ENCODE assay signal across 3 mouse cellular contexts in the genomic region with DNA sequence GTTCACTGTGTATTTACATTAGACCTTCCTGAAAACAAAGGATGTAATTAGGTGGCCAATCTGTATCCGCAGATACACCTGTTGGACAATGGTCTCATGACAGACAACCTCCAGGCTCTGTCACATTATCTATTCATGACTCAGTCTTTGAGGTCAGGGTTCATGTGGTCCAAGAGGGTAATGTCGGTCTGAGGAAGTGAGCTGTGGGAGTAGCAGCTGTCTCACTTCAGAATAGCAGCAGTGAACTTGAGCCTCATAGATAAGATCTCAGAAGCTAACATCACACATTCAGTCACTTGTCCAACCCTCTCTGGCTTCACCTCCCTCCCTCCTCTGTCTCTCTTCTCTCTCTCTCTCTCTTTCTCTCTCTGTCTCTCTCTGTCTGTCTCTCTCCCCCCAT.
A peak's percentile ranks its signal among the peaks of the same experiment; 100 is the strongest.
TF ChIP-seq lines count a peak whose summit lies in the region.

No protein-coding gene starts in this region.

TF ChIP-seq in C2C12, 6 proteins besides CTCF, POLR2A, EP300 and RAD21 (continued from another document):
- TF ChIP-seq USF1 (IDR thresholded peaks at IDR 0.05; ENCODE audit: low read depth), result peak; percentile 41
- no peak for TF ChIP-seq MYOG (IDR thresholded peaks at IDR 0.05; ENCODE audit: control insufficient read depth, extremely low read depth, insufficient read length)

TF ChIP-seq in CH12.LX, 34 proteins besides CTCF, POLR2A, EP300 and RAD21 (continued from another document):
- TF ChIP-seq ZC3H11A (IDR thresholded peaks at IDR 0.05; ENCODE audit: low read depth, low read length) (no peak), TBP (conservative IDR thresholded peaks at IDR 0.05; ENCODE audit: low read depth, low read length) (no peak), MXI1 (IDR thresholded peaks at IDR 0.05; ENCODE audit: low read depth, low read length) (no peak)

TF ChIP-seq in myocyte, 11 proteins besides CTCF, POLR2A, EP300 and RAD21 (continued from another document):
- TF ChIP-seq REST (IDR thresholded peaks at IDR 0.05; ENCODE audit: insufficient read depth, insufficient read length) (no peak), TCF3 (IDR thresholded peaks at IDR 0.05; ENCODE audit: insufficient read length, low read depth) (peak; percentile 40), TCF12 (IDR thresholded peaks at IDR 0.05; ENCODE audit: insufficient read depth, poor library complexity, severe bottlenecking) (peak; percentile 81), CEBPB (IDR thresholded peaks at IDR 0.05; ENCODE audit: insufficient read depth, poor library complexity, severe bottlenecking) (no peak), E2F4 (IDR thresholded peaks at IDR 0.05; ENCODE audit: insufficient read depth) (no peak), MYOG (IDR thresholded peaks at IDR 0.05; ENCODE audit: control insufficient read depth in 1 of 3, insufficient read depth in 1 of 3, insufficient read length in 2 of 3, low read depth in 2 of 3) (peak in 2 of 3 experiments; percentile 77 to 94), MYOD1 (IDR thresholded peaks at IDR 0.05; ENCODE audit: control insufficient read depth in 1 of 3, insufficient read length in 2 of 3, low read depth in 2 of 3) (peak; percentile 40 to 94 (median 91))
